ENCODE assay signal across 15 mouse cellular contexts in the genomic region with DNA sequence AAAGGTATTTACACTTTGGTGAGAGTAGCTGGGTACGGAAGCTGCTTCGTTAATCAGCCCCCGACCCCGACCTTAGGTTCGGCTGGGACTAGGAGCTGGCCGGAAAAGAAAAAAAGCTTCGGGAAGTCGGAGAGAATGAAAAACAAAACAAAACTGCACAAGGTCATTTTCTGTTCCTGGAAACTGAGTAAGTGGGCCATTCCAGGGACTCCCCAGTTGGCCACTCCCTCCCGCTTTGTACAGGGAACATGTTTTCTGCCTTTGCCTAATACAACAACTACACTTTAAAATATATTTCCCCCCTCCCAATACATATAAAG. TPM values are rescaled to one million over a fixed set of nuclear protein-coding genes. Genes with fewer than 3 reads are reported as not detected.
"Had no signal": no experiment of that assay in that cellular context is flagged by ENCODE, and none has a peak within 500 bp of the region (broad histone marks: within the 10 kb centered on the region; RNA-seq: fewer than 3 reads in every experiment).

No protein-coding gene starts in this region.

- H3K4me1 ChIP-seq: midbrain, embryonic 13.5 days had no signal

- DNase-seq: kidney, adult 8-10 months; kidney, postnatal 25 days; lung, adult 18-20 months; right cerebral cortex, postnatal 14 days; thymus, postnatal 36 days had no signal

- H3K4me2 ChIP-seq: midbrain, embryonic 13.5 days; neural tube, embryonic 15.5 days had no signal

- H3K9me3 ChIP-seq: midbrain, embryonic 13.5 days; neural tube, embryonic 15.5 days had no signal

- H3K4me3 ChIP-seq: left cerebral cortex, adult 2 months; midbrain, embryonic 13.5 days; myocyte; neural tube, embryonic 15.5 days had no signal

- H3K9ac ChIP-seq: liver, embryonic 14.5 days; midbrain, embryonic 13.5 days; neural tube, embryonic 15.5 days had no signal

- ATAC-seq: intestine, embryonic 16.5 days; midbrain, embryonic 13.5 days had no signal

- H3K27ac ChIP-seq: left cerebral cortex, adult 2 months; liver, embryonic 14.5 days; midbrain, embryonic 13.5 days; neural tube, embryonic 15.5 days had no signal

- H3K36me3 ChIP-seq: midbrain, embryonic 13.5 days; neural tube, embryonic 15.5 days had no signal

RNA-seq across cellular contexts. Expression of a gene that starts 5.9 kb away (rescaled TPM):
- polyA plus RNA-seq: liver, adult 2 months; lung, embryonic 16.5 days; midbrain, embryonic 13.5 days; stomach, embryonic 16.5 days; thymus, postnatal 0 days had no signal

RNA-seq across cellular contexts. Expression of a gene that starts 21.0 kb away (rescaled TPM):
- polyA plus RNA-seq: liver, adult 2 months; liver, embryonic 14.5 days; lung, embryonic 16.5 days; midbrain, embryonic 13.5 days; stomach, embryonic 16.5 days; thymus, postnatal 0 days had no signal

RNA-seq across cellular contexts. Expression of a gene that starts 26.0 kb away (rescaled TPM):
- polyA plus RNA-seq: liver, adult 2 months; lung, embryonic 16.5 days; midbrain, embryonic 13.5 days had no signal

RNA-seq across cellular contexts. Expression of a gene that starts 35.7 kb away (rescaled TPM):
- polyA plus RNA-seq: midbrain, embryonic 13.5 days had no signal

RNA-seq across cellular contexts. Expression of a gene that starts 45.0 kb away (rescaled TPM):
- polyA plus RNA-seq: midbrain, embryonic 13.5 days had no signal
